Mouse (Mus musculus): ENCODE results near the gene Tmem231. TPM values are rescaled to one million over a fixed set of nuclear protein-coding genes. Genes with fewer than 3 reads are reported as not detected.

The Tmem231 gene
- total RNA-seq, 2 experiments from 2014 or later: 0.91 to 1.0 TPM

DNA sequence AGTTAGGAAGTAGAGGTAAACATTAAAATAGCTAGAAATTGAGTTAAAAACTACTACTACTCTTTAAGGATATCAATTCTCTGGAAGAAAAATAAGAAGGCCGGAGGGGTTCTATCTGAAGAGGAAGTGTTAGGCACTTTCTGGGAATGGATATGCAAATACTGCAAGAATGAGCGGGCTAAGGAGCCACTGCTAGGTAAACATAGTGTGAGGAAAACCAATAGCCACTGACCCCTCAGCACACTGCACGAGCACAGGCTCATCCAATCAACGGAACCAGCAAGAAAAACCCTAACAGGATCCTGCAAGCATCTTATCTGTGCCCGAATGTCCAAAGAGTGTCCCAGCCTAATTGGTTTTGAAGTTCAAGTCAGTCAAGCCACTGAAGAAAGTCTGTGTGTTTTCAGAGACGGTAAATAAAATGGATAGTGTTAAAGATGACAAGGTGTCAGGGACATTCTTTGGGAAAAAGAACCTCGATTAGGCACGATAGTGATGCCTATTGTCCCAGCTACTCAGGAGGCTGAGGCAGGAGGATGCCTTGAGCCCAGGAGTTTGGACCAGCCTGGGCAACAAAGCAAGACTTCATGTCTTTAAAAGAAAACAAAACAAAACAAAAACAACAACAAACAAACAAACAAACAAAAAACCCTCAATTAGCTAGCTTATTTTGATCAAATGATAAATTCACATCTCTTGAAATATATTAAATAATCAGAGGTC is 68.4 kb downstream of the Tmem231 start:
- no peak for DNase-seq (ENCODE audit: low spot score)

DNA sequence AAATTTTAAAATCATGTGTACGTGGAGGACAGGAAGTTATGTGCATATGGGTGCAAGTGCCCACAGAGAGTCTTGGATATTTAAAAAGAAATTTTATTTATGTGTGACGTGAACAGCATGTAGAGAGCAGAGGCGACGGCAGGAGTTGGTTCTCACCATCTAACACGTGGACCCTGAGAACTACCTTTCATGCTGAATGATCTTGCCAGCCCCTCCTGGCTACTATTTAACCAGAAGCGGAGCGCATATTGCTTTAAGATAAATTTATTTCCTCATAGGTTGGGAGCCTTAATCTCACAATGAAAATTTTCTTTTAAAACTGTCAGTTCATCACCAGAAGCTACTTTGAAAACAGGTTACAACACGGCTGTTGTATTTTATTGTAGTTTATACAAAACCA is 69.0 kb downstream of the Tmem231 start:
- DNase-seq (ENCODE audit: low spot score): no peak

DNA sequence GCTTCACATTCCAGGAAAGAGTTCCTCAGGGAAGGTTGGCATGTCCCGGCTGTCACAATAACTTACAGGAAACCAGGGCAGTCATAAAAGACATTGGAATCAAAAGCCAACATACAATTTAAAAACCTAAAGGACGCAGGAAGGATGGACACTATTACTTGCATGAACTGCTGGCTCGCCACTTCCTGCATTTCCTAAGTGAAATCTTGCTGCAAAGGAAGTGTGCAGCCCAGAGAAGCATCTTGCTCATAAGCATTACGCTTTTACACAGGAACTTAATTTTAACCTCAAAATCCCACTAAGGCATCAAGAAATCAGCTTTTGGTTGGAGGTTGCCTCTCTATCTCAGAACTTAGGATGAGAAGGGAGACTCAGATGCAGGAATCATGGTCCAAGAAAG is 70.4 kb downstream of the Tmem231 start:
- no peak for DNase-seq (ENCODE audit: low spot score)

Other genes starting within 250 kb of the Tmem231 start
- gene Ctrb1, start 242.9 kb downstream of the Tmem231 start, total RNA-seq (2021): under 1 TPM in 1 of 2 experiments, not detected in 1; 0.71 TPM
- gene Bcar1, start 190.1 kb downstream of the Tmem231 start, total RNA-seq (2021): 10 to 100 TPM; 10.6 to 10.8 TPM
- gene Cfdp1, start 79.6 kb downstream of the Tmem231 start, total RNA-seq (2021): 10 to 100 TPM; 17.8 to 21.0 TPM
- gene Tmem170, start 57.1 kb downstream of the Tmem231 start, total RNA-seq (2021): 1 to 10 TPM; 2.0 to 2.3 TPM
- under 1 TPM in 1 of 2 experiments, not detected in 1; 0.09 TPM for gene Chst5, start 23.4 kb downstream of the Tmem231 start, total RNA-seq (2021)
- gene Gabarapl2, start 6.8 kb upstream of the Tmem231 start, total RNA-seq (2021): 100 to 1,000 TPM in 1 of 2 experiments, 10 to 100 TPM in 1; 91.4 to 110 TPM
- gene Adat1, start 58.4 kb upstream of the Tmem231 start, total RNA-seq (2021): 1 to 10 TPM; 1.6 to 2.1 TPM
- 100 to 1,000 TPM; 135 TPM for gene Kars, start 77.4 kb upstream of the Tmem231 start, total RNA-seq (2021)
- gene Terf2ip, start 77.5 kb upstream of the Tmem231 start, total RNA-seq (2021): 10 to 100 TPM in 1 of 2 experiments, 1 to 10 TPM in 1; 9.5 to 10.0 TPM
- not detected for gene Gm6793, start 81.2 kb upstream of the Tmem231 start, total RNA-seq (2021)

Data from gastrocnemius, adult 18-20 months (tissue).